Mouse (Mus musculus) left cerebral cortex, postnatal 14 days (tissue): ENCODE results near the gene Nt5dc2. TPM values are rescaled to one million over a fixed set of nuclear protein-coding genes. Genes with fewer than 3 reads are reported as not detected.

Source experiments
- DNase-seq, 2 experiments: peaks; one replicate each; pipeline ENCODE4 v3.0.0; 2021 to 2022; ENCODE audit warnings: low spot score in 2 of 2, mixed read lengths in 1 of 2
- intact Hi-C: fragments of 180-260 bp; cut with DNase I; formaldehyde crosslinking; loops from one replicate; pipeline ENCODE4 v1.15.1; 2025
- long read RNA-seq, 2 experiments: library from polyadenylated mRNA; stranded (forward); transcript quantifications; one replicate each; pipeline ENCODE4 v2.0.0; 2021
- total RNA-seq, 2 experiments: library from RNA; stranded (reverse); gene quantifications; 2 replicates each; pipeline ENCODE4 v1.2.3; 2021

Nt5dc2 gene
- 1 to 10 TPM; 5.7 to 6.4 TPM for total RNA-seq
- long read RNA-seq, experiment 1, transcript Nt5dc2-204 (14 exons, 1,848 nt), result major isoform, 12 of 13 reads
- long read RNA-seq, experiment 1, partial matches to known transcripts, result 1 of 13 reads
- long read RNA-seq, experiment 1, other reads (novel, unspliced or antisense), result 0 of 13 reads
- long read RNA-seq, experiment 2, transcript Nt5dc2-204 (14 exons, 1,848 nt), result major isoform, 19 of 24 reads
- long read RNA-seq, experiment 2, partial matches to known transcripts, result 2 of 24 reads
- long read RNA-seq, experiment 2, other reads (novel, unspliced or antisense), result 3 of 24 reads

- intact Hi-C loops, result loop anchor here (5.0 kb wide), 1 partner anchor 67 kb away; no protein-coding TSS in a partner anchor
- DNase-seq, result peak; percentile 62 to 75
Observed at GRCm38 (mm10) chr14:31130236-31131220, at the start of gene Nt5dc2. Nt5dc2 (plus strand) TSS chr14:31131053.

GRCm38 (mm10) chr14:31081147-31081546 is 49.7 kb upstream of the Nt5dc2 start:
- intact Hi-C loops, result loop anchor here (10.0 kb wide), 1 partner anchor 46 kb away; no protein-coding TSS in a partner anchor
- no peak for DNase-seq

- no peak for DNase-seq
- intact Hi-C loops, result loop anchor here (10.0 kb wide), 1 partner anchor 53 kb away; no protein-coding TSS in a partner anchor
Observed at GRCm38 (mm10) chr14:31087433-31087832, 43.4 kb upstream of the Nt5dc2 start.

GRCm38 (mm10) chr14:31088515-31088914 is 42.3 kb upstream of the Nt5dc2 start:
- no peak for DNase-seq
- intact Hi-C loops, result loop anchor here (10.0 kb wide), 1 partner anchor 54 kb away; no protein-coding TSS in a partner anchor

- no peak for DNase-seq
- intact Hi-C loops, result loop anchor here (10.0 kb wide), 1 partner anchor 55 kb away; no protein-coding TSS in a partner anchor
Observed at GRCm38 (mm10) chr14:31089918-31090317, 40.9 kb upstream of the Nt5dc2 start.

- no peak for DNase-seq
- intact Hi-C loops, result no loop called here
Observed at GRCm38 (mm10) chr14:31105156-31105555, 25.7 kb upstream of the Nt5dc2 start.

GRCm38 (mm10) chr14:31110613-31111012 is 20.2 kb upstream of the Nt5dc2 start:
- DNase-seq, result no peak
- intact Hi-C loops, result no loop called here

- intact Hi-C loops, result no loop called here
- no peak for DNase-seq
Observed at GRCm38 (mm10) chr14:31112187-31112586, 18.7 kb upstream of the Nt5dc2 start.

- intact Hi-C loops, result no loop called here
- DNase-seq, result no peak
Observed at GRCm38 (mm10) chr14:31114011-31114410, 16.8 kb upstream of the Nt5dc2 start.

GRCm38 (mm10) chr14:31115522-31115921 is 15.3 kb upstream of the Nt5dc2 start:
- intact Hi-C loops, result no loop called here
- no peak for DNase-seq

GRCm38 (mm10) chr14:31125106-31126075 is 5.5 kb upstream of the Nt5dc2 start:
- intact Hi-C loops, result no loop called here
- no peak for DNase-seq

- intact Hi-C loops, result no loop called here
- no peak for DNase-seq
Observed at GRCm38 (mm10) chr14:31126826-31127225, 4.0 kb upstream of the Nt5dc2 start.

- intact Hi-C loops, result no loop called here
- DNase-seq, result peak; percentile 43 to 45
Observed at GRCm38 (mm10) chr14:31128101-31128825, 2.6 kb upstream of the Nt5dc2 start.

- peak; percentile 98 to 99 for DNase-seq
- intact Hi-C loops, result no loop called here
Observed at GRCm38 (mm10) chr14:31128826-31129219, 2.0 kb upstream of the Nt5dc2 start, which contains the start of gene Smim4. Smim4 (minus strand) TSS chr14:31128956.

GRCm38 (mm10) chr14:31129326-31130235 is 1.3 kb upstream of the Nt5dc2 start:
- intact Hi-C loops, result loop anchor here (5.0 kb wide), 1 partner anchor 68 kb away; no protein-coding TSS in a partner anchor
- no peak for DNase-seq

GRCm38 (mm10) chr14:31131272-31131821 is 494 bp downstream of the Nt5dc2 start:
- no peak for DNase-seq
- intact Hi-C loops, result loop anchor here (5.0 kb wide), 1 partner anchor 66 kb away; no protein-coding TSS in a partner anchor

- intact Hi-C loops, result loop anchor here (5.0 kb wide), 1 partner anchor 65 kb away; no protein-coding TSS in a partner anchor
Observed at GRCm38 (mm10) chr14:31132031-31132430, 1.2 kb downstream of the Nt5dc2 start.

More at GRCm38 (mm10) chr14:31132031-31132430, 1.2 kb downstream of the Nt5dc2 start:
- no peak for DNase-seq
